In the genomic region with DNA sequence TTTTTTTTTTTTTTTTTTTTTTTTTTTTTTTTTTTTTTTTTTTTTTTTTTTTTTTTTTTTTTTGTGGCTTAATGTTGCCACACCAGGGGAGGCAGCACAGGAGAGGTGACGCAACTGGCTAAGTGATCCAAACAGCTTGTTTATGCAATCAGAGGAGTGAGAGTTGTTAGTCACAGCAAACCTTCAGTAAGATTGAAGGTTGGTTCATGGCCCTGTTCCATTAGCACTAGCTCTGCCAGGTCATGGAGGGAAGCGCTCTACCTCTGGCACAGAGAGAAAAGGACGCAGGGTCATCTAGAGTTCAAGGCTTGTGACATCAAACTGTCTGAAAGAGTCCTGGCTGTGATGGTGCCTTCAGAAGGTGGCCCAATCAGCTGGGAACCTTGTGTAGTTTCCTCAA, we compare ENCODE assay signal across 11 mouse cellular contexts. TPM values are rescaled to one million over a fixed set of nuclear protein-coding genes. Genes with fewer than 3 reads are reported as not detected.
A peak's percentile ranks its signal among the peaks of the same experiment; 100 is the strongest.
DNase-seq lines count a peak whose midpoint lies in the region; ATAC-seq and TF ChIP-seq lines count a peak whose summit lies in the region.
"Had no signal": no experiment of that assay in that cellular context is flagged by ENCODE, and none has a peak within 500 bp of the region (broad histone marks: within the 10 kb centered on the region; RNA-seq: fewer than 3 reads in every experiment).

No protein-coding gene starts in this region.

- no peaks in the 10 kb centered on the region for H3K9me3 ChIP-seq in intestine, postnatal 0 days (ENCODE audit: control insufficient read depth)
- H3K9me3 ChIP-seq in intestine, embryonic 16.5 days (ENCODE audit: control insufficient read depth, low read length): no peaks in the 10 kb centered on the region
- H3K9me3 ChIP-seq: limb, embryonic 13.5 days had no signal

- no peak overlapping the region for H3K27ac ChIP-seq in intestine, postnatal 0 days (ENCODE audit: low read depth, low read length)
- H3K27ac ChIP-seq in intestine, embryonic 16.5 days (ENCODE audit: low read length): no peak overlapping the region
- H3K27ac ChIP-seq: limb, embryonic 13.5 days had no signal

- no peak for TF ChIP-seq CTCF in intestine, postnatal 0 days (IDR thresholded peaks at IDR 0.05; ENCODE audit: low read depth)

- 59% methylated on average over 3 of the region's 3 CpGs for whole genome bisulfite sequencing in intestine, postnatal 0 days
- 52% methylated on average over 3 of the region's 3 CpGs for WGBS in intestine, embryonic 16.5 days

- no peaks in the 10 kb centered on the region; the same call in 1 of the 2 replicates for H3K27me3 ChIP-seq in intestine, postnatal 0 days (replicated peaks; ENCODE audit: control insufficient read depth, insufficient read depth, low read length)
- H3K27me3 ChIP-seq in intestine, embryonic 16.5 days (replicated peaks; ENCODE audit: control insufficient read depth, insufficient read depth, low read length): no peaks in the 10 kb centered on the region
- H3K27me3 ChIP-seq: limb, embryonic 13.5 days had no signal

- H3K4me3 ChIP-seq in intestine, postnatal 0 days (ENCODE audit: low read depth, low read length): no peak overlapping the region
- no peak overlapping the region for H3K4me3 ChIP-seq in intestine, embryonic 16.5 days (ENCODE audit: low read length)
- H3K4me3 ChIP-seq: limb, embryonic 13.5 days had no signal

- no peaks in the 10 kb centered on the region for H3K4me1 ChIP-seq in intestine, postnatal 0 days (replicated peaks; ENCODE audit: control insufficient read depth, insufficient read depth, low read length)
- no peaks in the 10 kb centered on the region for H3K4me1 ChIP-seq in intestine, embryonic 16.5 days (ENCODE audit: control insufficient read depth, insufficient read depth, low read length)

- no peak overlapping the region for H3K9ac ChIP-seq in intestine, postnatal 0 days (ENCODE audit: low read depth, low read length)
- H3K9ac ChIP-seq in intestine, embryonic 16.5 days (ENCODE audit: low read depth, low read length): no peak overlapping the region
- H3K9ac ChIP-seq: limb, embryonic 13.5 days had no signal

- peak; percentile 51; the same call in 1 of the 2 replicates for ATAC-seq in intestine, postnatal 0 days
- no peak for ATAC-seq in intestine, embryonic 16.5 days
- peak; percentile 90 for ATAC-seq in activated CD4-positive, CD25-positive, alpha-beta regulatory T cell, adult 4 months
- ATAC-seq in hematopoietic stem cell, adult 5-6 weeks (replicated peaks in 1 of 2; ENCODE audit: insufficient read depth in 1 of 2, low FRiP score in 2 of 2, low TSS enrichment in 1 of 2, low read depth in 1 of 2, poor library complexity in 2 of 2, severe bottlenecking in 2 of 2): peak; percentile 67 to 78

- no peak overlapping the region for H3K4me2 ChIP-seq in intestine, postnatal 0 days (replicated peaks; ENCODE audit: low read depth)
- H3K4me2 ChIP-seq in intestine, embryonic 16.5 days (ENCODE audit: low read depth, low read length): no peak overlapping the region
- H3K4me2 ChIP-seq: limb, embryonic 13.5 days had no signal

- H3K36me3 ChIP-seq in intestine, postnatal 0 days (ENCODE audit: control insufficient read depth, insufficient read depth): no peaks in the 10 kb centered on the region
- H3K36me3 ChIP-seq in intestine, embryonic 16.5 days (ENCODE audit: control insufficient read depth, insufficient read depth, low read length): no peaks in the 10 kb centered on the region
- H3K36me3 ChIP-seq: limb, embryonic 13.5 days had no signal

- DNase-seq in monocyte, adult 2 months (ENCODE audit: low read depth in 1 of 2, low spot score in 2 of 2): peak; percentile 43 to 48
- DNase-seq in frontal cortex, postnatal 25 days (ENCODE audit: low spot score in 2 of 2): no peak
- no peak for DNase-seq in thymus, postnatal 14 days
- no peak for DNase-seq in c-Kit-positive CD71-positive TER-119-positive erythroid progenitor cells, embryonic 14.5 days (ENCODE audit: low spot score)
- DNase-seq: cerebellum, adult 8-10 months; right cerebral cortex, adult 18-20 months had no signal

RNA-seq across cellular contexts. Expression of gene Slc22a15, which starts 24.3 kb away (rescaled TPM):
- polyA plus RNA-seq in intestine, postnatal 0 days (2015; fragmentation: Nextera tagmentation; extraction: Ambion mirVana): 5.2 and 5.3 TPM in 2 replicates
- 5.6 and 5.7 TPM in 2 replicates for polyA plus RNA-seq in intestine, embryonic 16.5 days (2015; fragmentation: Nextera tagmentation; extraction: Ambion mirVana)
- 10 to 100 TPM in 1 of 2 experiments, 1 to 10 TPM in 1; 7.5 to 21.7 TPM for polyA plus RNA-seq in activated CD4-positive, CD25-positive, alpha-beta regulatory T cell, adult 4 months (2017; shearing (Covaris generic))
- 4.3 and 6.6 TPM in 2 replicates for total RNA-seq in hematopoietic stem cell, adult 5-6 weeks (2017)

Comparison
In these comparisons a context has a peak if more than half of its experiments do, and no peak if none do; other contexts are left out.
1. DNase-seq: peak in monocyte, adult 2 months (2 of 2); none in frontal cortex, postnatal 25 days (0 of 2), thymus, postnatal 14 days (single experiment) and c-Kit-positive CD71-positive TER-119-positive erythroid progenitor cells, embryonic 14.5 days (single experiment).